Mouse (Mus musculus) macrophage (primary cell): ENCODE measurements around the gene Slfn2. TPM values are rescaled to one million over a fixed set of nuclear protein-coding genes. Genes with fewer than 3 reads are reported as not detected.

Source experiments
- H3K27ac ChIP-seq: fragments of 350-480 bp; formaldehyde crosslinking; 2 replicates; pipeline ENCODE4 v1.9.0; 2021
- H3K36me3 ChIP-seq: fragments of 350-480 bp; formaldehyde crosslinking; 2 replicates; pipeline ENCODE4 v1.9.0; 2021; ENCODE audit errors: inconsistent target
- H3K4me3 ChIP-seq: fragments of 350-480 bp; formaldehyde crosslinking; 2 replicates; pipeline ENCODE4 v1.9.0; 2021; ENCODE audit errors: inconsistent target
- H3K79me2 ChIP-seq: fragments of 350-480 bp; formaldehyde crosslinking; 2 replicates; pipeline ENCODE4 v1.9.0; 2021; ENCODE audit errors: inconsistent target
- WGBS: methylation state at CpG from one replicate; pipeline ENCODE4 v1.1.7; 2026; ENCODE audit warnings: inconsistent platforms; ENCODE audit not compliant: missing documents; 5-methylcytosine and 5-hydroxymethylcytosine counted together
- polyA plus RNA-seq: library from polyadenylated mRNA; stranded (reverse); fragments of 250-400 nt; gene quantifications from 3 replicates; pipeline ENCODE4 v1.2.4, GENCODE M21; 2018; ENCODE audit warnings: inconsistent platforms

Gene Slfn2
- polyA plus RNA-seq, 1 experiment from 2014 or later = 455 TPM

GRCm38 (mm10) chr11:83063126-83063525, 1.8 kb upstream of the Slfn2 start:
- H3K4me3 ChIP-seq = no peak overlapping the region
- H3K79me2 ChIP-seq = peaks cover 35% of the 10 kb centered on the region
- WGBS = 9% methylated on average over 4 of the region's 4 CpGs
- H3K27ac ChIP-seq = peak overlapping the region; percentile 99
- peaks cover 3% of the 10 kb centered on the region; the same call in 1 of the 2 replicates for H3K36me3 ChIP-seq

GRCm38 (mm10) chr11:83063941-83064349, 967 bp upstream of the Slfn2 start:
- Histone ChIP-seq H3K27ac (peak overlapping the region; percentile 99), H3K36me3 (peaks cover 12% of the 10 kb centered on the region), H3K79me2 (peaks cover 43% of the 10 kb centered on the region), H3K4me3 (peak overlapping the region; percentile 95)
- WGBS = 6% methylated on average over 3 of the region's 3 CpGs

GRCm38 (mm10) chr11:83065441-83066344, 781 bp downstream of the Slfn2 start:
- 17% methylated on average over 5 of the region's 6 CpGs for WGBS
- Histone ChIP-seq H3K4me3 (peak overlapping the region; percentile 95), H3K36me3 (peaks cover 29% of the 10 kb centered on the region), H3K27ac (peak overlapping the region; percentile 99), H3K79me2 (peaks cover 61% of the 10 kb centered on the region)

- peaks cover 62% of the 10 kb centered on the region for H3K79me2 ChIP-seq
- peak overlapping the region; percentile 99 for H3K27ac ChIP-seq
- peaks cover 30% of the 10 kb centered on the region for H3K36me3 ChIP-seq
- peak overlapping the region; percentile 95 for H3K4me3 ChIP-seq
- WGBS = 1% methylated on average over 10 of the region's 11 CpGs
Observed at GRCm38 (mm10) chr11:83066640-83067531, 2.0 kb downstream of the Slfn2 start.

- Histone ChIP-seq H3K4me3 (peak overlapping the region; percentile 95), H3K79me2 (peaks cover 62% of the 10 kb centered on the region), H3K27ac (peak overlapping the region; percentile 99), H3K36me3 (peaks cover 30% of the 10 kb centered on the region)
- WGBS = 90% methylated on average over 4 of the region's 4 CpGs
Observed at GRCm38 (mm10) chr11:83067982-83068694, 3.2 kb downstream of the Slfn2 start.

GRCm38 (mm10) chr11:83070321-83070970, 5.5 kb downstream of the Slfn2 start:
- no peak overlapping the region for H3K27ac ChIP-seq
- peaks cover 30% of the 10 kb centered on the region for H3K36me3 ChIP-seq
- H3K4me3 ChIP-seq = no peak overlapping the region
- peaks cover 54% of the 10 kb centered on the region for H3K79me2 ChIP-seq
- WGBS = 94% methylated on average over 10 of the region's 15 CpGs

GRCm38 (mm10) chr11:83077714-83078422, 13.0 kb downstream of the Slfn2 start:
- WGBS = 0% methylated on average over 3 of the region's 3 CpGs
- Histone ChIP-seq H3K79me2 (no peaks in the 10 kb centered on the region), H3K4me3 (no peak overlapping the region), H3K27ac (peak overlapping the region; percentile 98), H3K36me3 (no peaks in the 10 kb centered on the region)

- WGBS = 41% methylated on average over 5 of the region's 5 CpGs
- Histone ChIP-seq H3K27ac (peak overlapping the region; percentile 98), H3K79me2 (no peaks in the 10 kb centered on the region), H3K4me3 (no peak overlapping the region), H3K36me3 (no peaks in the 10 kb centered on the region)
Observed at GRCm38 (mm10) chr11:83078423-83079140, 13.7 kb downstream of the Slfn2 start.

GRCm38 (mm10) chr11:83079487-83080199, 14.7 kb downstream of the Slfn2 start:
- no peak overlapping the region for H3K4me3 ChIP-seq
- H3K36me3 ChIP-seq = no peaks in the 10 kb centered on the region
- H3K27ac ChIP-seq = peak overlapping the region; percentile 98
- H3K79me2 ChIP-seq = no peaks in the 10 kb centered on the region
- WGBS = 77% methylated on average over 9 of the region's 9 CpGs

- Histone ChIP-seq H3K79me2 (no peaks in the 10 kb centered on the region), H3K4me3 (no peak overlapping the region), H3K36me3 (no peaks in the 10 kb centered on the region), H3K27ac (peak overlapping the region; percentile 35)
- 38% methylated on average over 7 of the region's 7 CpGs for WGBS
Observed at GRCm38 (mm10) chr11:83082741-83083473, 18.0 kb downstream of the Slfn2 start.

- Histone ChIP-seq H3K27ac (no peak overlapping the region), H3K79me2 (no peaks in the 10 kb centered on the region), H3K4me3 (no peak overlapping the region), H3K36me3 (no peaks in the 10 kb centered on the region)
- WGBS = 100% methylated on average over 2 of the region's 2 CpGs
Observed at GRCm38 (mm10) chr11:83084161-83084560, 19.2 kb downstream of the Slfn2 start.

GRCm38 (mm10) chr11:83084761-83085160, 19.8 kb downstream of the Slfn2 start:
- H3K79me2 ChIP-seq = no peaks in the 10 kb centered on the region
- WGBS = 94% methylated on average over 10 of the region's 10 CpGs
- H3K36me3 ChIP-seq = no peaks in the 10 kb centered on the region
- H3K27ac ChIP-seq = no peak overlapping the region
- H3K4me3 ChIP-seq = no peak overlapping the region
